Mouse (Mus musculus) frontal cortex, adult 2 months (tissue): ENCODE data around the gene Zzz3. TPM values are rescaled to one million over a fixed set of nuclear protein-coding genes. Genes with fewer than 3 reads are reported as not detected.
"Not testable (repeated sequence)": the region's sequence is repeated elsewhere in the genome, so short reads cannot be mapped to it uniquely, and the experiment has no call there.

Source experiments
- DNase-seq, 2 experiments: peaks; one replicate each; pipeline ENCODE4 v3.0.0; 2022; ENCODE audit warnings: low spot score in 1 of 2; ENCODE audit errors: extremely low spot score in 1 of 2
- polyA plus RNA-seq: library from polyadenylated mRNA; depleted of rRNA; stranded (reverse); fragments of >200 nt; gene quantifications from 2 replicates; pipeline ENCODE4 v1.2.3, GENCODE M21; 2012

Zzz3 gene
- polyA plus RNA-seq, 1 experiment = 26.3 TPM

DNA sequence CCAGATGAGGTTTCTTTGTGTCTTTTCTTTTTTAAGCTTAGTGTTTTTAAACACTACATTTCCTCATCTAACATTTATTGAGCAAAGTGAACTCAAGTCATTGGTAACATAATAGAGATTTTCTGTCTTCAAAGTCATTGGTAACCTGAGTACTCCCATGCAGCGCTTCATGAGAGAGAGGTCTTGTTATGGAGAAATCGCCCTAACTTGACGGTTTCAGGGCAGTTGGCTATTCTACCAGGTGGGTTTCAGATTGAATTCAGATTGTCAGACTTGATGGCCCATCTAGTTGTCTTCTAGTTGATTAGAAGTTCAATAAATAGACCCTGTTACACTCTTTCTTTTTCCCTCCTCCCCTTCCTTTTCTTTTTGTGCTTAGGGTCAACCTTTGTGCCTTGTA is 5.6 kb downstream of the Zzz3 start:
- DNase-seq = no peak

- peak in 1 of 2 experiments; percentile 37 for DNase-seq
These were observed 6.8 kb downstream of the Zzz3 start for GRCm38 (mm10) chr3:152401964-152402670.

GRCm38 (mm10) chr3:152402671-152403066 is 7.4 kb downstream of the Zzz3 start:
- no peak for DNase-seq

GRCm38 (mm10) chr3:152403827-152404226 is 8.6 kb downstream of the Zzz3 start:
- DNase-seq = no peak

GRCm38 (mm10) chr3:152405420-152405819 is 10.1 kb downstream of the Zzz3 start:
- DNase-seq = peak in 1 of 2 experiments; percentile 19

GRCm38 (mm10) chr3:152405978-152406640 is 10.8 kb downstream of the Zzz3 start:
- no peak for DNase-seq

DNA sequence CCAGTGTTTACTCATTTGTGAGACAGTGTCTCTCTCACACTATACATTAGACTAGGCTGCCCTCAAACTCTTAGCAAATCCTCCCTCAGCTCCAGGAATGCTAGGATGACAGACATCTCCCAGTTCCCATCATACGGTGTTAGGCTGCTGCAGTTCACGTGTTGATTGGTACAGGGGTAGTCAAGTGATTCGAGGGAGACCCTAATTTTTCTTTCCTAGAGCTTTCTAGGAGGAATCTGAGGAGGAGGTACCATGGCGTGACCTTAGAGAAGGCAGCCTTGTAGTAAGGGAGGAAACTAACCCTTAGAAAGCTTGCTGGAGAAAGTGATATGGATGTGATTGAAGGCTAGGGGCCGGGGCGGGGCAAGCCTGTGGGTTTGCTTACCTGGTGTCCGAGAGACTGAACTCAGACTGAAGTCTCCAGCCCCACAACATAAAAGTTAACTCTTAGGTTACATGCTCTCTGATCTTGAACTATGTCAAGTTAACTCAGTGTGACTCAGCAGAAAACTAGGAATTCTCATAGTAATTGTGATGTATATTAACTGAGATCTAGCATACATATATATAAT is 15.8 kb downstream of the Zzz3 start:
- DNase-seq = no peak

DNA sequence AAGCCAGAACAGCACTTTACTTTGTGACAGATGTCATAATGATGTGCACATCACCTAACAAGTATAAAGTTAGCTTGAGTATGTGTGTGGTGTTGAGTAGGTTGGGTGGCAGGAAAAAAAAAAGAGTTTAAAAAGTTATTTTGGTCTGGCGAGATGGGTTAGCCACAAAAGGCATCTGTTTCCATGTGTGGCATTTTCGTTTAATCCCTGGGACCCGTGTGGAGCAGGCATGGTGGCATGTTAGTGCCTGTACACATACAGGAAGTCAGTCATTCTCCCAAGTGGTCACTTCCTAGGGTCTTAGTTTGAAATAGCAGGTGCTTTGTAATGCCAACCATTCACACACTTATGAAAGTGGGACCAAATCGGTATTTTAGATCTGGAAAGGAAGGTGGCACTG is 17.1 kb downstream of the Zzz3 start:
- DNase-seq = no peak

GRCm38 (mm10) chr3:152428925-152429324 is 33.7 kb downstream of the Zzz3 start:
- peak in 1 of 2 experiments; percentile 46 for DNase-seq

DNA sequence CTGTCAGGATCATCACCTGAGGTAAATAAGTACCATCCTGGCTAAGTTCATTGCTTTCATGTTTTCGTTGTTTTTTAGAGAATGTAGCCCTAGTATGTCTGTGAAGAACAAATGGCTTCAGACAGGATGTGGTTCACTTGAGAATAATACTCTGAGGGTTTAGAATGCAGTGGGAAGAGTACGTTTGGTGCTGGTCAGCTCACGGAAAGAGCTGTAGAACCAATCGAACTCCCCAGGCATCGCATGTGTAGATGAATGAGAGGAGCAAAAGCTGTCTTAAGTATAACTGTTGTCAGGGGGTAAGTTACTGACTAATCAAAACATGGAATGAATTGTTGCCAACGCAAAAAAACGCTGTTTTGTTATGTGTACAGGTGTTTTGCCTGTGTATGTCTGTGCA is 37.4 kb downstream of the Zzz3 start:
- no peak for DNase-seq

GRCm38 (mm10) chr3:152435590-152435989 is 40.3 kb downstream of the Zzz3 start:
- DNase-seq = no peak

- DNase-seq = no peak
These were observed 42.8 kb downstream of the Zzz3 start for GRCm38 (mm10) chr3:152438068-152438467.

DNA sequence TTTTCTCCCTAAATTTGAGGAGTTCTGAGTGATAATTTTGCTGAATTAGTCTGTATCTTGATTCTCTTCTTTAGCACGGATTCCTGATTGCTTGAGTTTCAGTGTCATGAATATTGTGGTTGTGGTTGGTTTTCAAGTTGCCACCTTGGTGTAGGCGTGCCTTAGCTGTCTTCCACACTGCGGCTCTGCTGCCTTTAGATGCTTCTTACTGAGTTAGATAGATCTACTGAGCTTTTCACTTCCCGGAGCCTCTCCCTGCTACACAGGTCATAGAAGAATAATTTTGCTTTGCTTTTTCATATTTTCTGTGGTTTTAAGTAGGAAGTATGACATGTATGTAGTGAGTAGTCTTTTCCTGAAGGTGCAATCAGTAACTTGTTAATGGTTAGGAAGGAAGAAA is 47.5 kb downstream of the Zzz3 start:
- DNase-seq = no peak

- DNase-seq = no peak
These were observed 48.8 kb downstream of the Zzz3 start for GRCm38 (mm10) chr3:152444114-152444513.

GRCm38 (mm10) chr3:152446966-152447365 is 51.7 kb downstream of the Zzz3 start:
- DNase-seq = no peak

DNA sequence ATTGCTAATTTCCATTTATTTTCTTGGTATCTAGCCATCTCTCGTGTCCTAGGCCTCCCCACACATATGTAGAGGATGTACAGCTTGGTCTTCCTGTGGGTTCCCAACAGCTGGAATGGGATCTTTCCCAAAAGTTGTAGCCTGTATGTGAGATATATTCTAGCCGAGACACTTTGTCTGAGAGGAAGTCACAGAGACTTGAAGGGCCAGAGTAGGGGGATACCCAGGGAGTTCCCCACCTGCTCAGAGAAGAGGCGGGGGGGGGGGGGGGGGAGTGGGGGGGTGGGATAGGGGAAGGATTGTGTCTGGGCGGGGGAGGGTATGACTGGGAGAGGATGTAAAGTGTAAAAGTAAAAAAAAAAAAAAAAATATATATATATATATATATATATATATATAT is 57.9 kb downstream of the Zzz3 start:
- DNase-seq = no peak

GRCm38 (mm10) chr3:152457308-152458035 is 62.2 kb downstream of the Zzz3 start:
- DNase-seq = no peak

DNA sequence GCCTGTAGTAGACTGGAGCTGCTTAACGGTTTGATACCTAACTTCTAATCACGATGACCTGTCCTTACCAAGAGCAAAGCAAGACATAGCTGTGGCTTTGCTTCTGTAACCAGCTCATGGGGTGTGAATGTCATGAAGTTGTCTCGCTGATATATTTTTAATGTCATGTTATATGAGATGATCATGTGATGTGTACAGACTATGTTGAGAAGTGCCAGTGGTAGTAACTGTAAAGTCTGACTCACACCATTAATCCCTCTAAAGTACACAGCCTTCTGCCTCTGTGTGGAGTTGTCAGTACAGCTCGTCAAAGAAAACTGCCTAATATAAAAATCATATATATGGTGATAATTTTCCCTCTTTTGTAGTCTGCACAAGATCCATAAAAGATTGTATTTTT is 63.6 kb downstream of the Zzz3 start:
- not testable (repeated sequence) for DNase-seq

GRCm38 (mm10) chr3:152460802-152461201 is 65.5 kb downstream of the Zzz3 start:
- DNase-seq = no peak

DNA sequence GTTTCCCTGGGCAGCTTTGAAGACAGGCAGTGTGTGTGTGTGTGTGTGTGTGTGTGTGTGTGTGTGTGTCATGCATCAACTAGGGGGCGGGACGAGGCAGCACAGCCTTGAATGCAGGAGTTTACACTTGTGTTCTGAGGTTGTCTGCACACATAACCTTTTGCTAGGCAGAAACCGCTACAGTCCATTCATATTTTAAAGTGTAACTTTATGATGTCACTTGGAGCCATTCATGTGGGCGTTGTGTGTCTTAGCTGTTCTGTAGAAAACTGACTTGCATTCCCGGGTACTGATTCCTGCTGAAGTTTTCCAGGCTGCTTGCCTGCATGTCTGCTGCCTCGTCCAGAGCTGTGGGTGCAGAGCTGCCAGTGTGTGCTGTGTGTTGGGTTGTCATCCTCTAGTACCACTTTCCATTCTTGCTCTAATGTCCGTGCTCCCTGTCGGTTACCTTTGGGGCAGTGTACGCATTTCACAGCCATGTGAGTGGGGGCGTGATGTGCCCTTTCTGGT is 66.8 kb downstream of the Zzz3 start:
- peak in 1 of 2 experiments; percentile 45 for DNase-seq

GRCm38 (mm10) chr3:152462900-152463299 is 67.6 kb downstream of the Zzz3 start:
- no peak for DNase-seq
